Mouse (Mus musculus): ENCODE results near the gene B3galt4.
"Not testable (repeated sequence)": the region's sequence is repeated elsewhere in the genome, so short reads cannot be mapped to it uniquely, and the experiment has no call there.

The B3galt4 gene

GRCm38 (mm10) chr17:33968489-33968888 is 17.2 kb upstream of the B3galt4 start:
- DNase-seq (ENCODE audit: low read depth, low spot score) = peak; percentile 88

DNA sequence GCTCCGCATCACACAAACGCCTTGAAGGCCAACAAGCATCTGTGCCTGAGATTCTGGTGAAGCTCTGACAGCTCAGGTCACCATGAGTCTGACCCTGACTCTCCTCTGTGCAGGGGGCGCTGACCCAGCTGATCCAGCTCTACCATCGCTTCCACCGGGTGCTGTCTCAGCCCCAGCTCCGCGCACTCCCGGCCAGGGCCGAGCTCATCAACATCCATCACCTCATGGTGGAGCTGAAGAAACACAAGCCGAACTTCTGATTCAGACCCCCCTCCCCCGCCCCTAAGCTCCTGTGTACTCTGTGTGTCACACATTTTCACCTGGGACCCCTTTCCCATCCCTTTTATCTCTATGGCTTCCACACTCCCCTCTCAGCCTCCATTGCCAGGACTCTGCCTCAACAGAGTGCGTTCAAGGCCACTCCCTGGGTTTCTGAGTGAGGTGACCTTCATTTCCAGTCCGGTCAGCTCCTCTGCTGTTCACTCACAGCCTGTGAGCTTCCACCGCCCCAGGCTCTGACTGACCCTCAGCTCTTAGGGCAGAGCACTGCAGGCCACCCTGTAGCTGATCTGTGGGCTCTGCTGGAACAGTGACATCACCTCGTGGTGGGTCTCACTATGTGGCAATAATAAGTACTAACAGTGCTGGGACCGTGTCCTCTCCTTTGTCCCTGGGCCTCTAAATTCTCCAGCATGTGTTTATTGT is 14.7 kb upstream of the B3galt4 start:
- DNase-seq (ENCODE audit: low read depth, low spot score) = no peak

DNA sequence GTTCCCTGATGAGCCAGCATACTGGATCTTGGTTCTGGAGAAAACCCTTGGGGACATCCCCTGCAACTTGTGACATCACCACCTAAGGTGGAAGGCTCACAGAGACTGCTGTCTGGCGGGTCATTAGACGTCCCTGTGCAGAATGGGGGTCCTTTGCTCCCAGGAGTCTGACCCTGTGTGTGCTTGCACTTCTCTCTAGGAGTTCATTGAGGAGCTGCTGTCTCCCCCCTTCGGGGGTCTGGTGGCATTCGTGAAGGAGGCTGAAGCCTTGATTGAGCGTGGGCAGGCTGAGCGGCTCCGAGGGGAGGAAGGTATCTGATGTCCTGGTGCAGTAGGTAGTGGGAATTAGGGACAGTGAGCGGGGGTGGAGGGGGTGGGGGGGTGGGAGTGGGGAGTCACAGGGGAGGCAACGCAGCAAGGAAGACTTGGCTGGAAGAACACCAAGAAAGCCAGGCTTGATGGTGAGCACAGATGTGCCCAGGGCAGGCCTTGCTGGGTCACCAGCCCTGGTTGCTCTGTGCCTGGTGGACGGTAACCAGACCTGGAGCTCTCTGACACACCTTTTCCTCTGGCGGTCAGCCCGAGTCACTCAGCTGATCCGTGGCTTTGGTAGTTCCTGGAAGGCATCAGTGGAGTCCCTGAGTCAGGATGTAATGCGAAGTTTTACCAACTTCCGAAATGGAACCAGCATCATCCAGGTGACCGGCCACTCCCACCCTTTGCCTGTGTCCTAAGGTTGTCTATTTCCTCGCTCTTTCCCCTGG is 14.0 kb upstream of the B3galt4 start:
- DNase-seq (ENCODE audit: low read depth, low spot score) = no peak

DNA sequence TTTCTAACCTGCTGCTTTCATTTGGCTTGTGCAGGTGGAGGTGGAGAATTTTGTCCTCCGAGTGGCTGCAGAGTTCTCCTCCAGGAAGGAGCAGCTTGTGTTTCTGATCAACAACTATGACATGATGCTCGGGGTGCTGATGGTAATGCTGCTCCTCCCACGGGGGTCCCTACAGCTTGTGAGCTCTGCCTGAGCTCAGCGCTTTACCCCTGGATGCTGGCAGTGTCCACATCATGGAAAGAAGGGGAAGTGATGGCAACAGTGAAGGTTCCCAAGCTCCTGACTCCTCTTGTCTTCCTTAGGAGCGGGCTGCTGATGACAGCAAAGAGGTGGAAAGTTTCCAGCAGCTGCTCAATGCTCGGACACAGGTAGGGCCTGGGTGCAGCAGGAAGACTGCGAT is 11.6 kb upstream of the B3galt4 start:
- DNase-seq (ENCODE audit: low read depth, low spot score) = no peak

DNA sequence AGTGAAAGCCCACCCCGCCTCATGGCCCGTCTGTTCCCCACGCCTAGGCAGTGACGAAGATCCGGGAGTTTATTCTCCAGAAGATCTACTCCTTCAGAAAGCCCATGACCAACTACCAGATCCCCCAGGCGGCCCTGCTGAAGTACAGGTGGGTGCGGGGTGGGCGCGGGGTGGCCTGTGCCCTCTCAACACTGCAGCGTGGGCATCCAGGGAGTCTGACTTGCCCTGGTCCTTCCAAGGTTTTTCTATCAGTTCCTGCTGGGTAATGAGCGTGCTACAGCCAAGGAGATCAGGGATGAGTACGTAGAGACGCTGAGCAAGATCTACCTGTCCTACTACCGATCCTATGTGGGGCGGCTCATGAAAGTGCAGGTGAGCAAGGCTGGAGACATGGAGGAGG is 8.7 kb upstream of the B3galt4 start:
- DNase-seq (ENCODE audit: low read depth, low spot score) = no peak

DNA sequence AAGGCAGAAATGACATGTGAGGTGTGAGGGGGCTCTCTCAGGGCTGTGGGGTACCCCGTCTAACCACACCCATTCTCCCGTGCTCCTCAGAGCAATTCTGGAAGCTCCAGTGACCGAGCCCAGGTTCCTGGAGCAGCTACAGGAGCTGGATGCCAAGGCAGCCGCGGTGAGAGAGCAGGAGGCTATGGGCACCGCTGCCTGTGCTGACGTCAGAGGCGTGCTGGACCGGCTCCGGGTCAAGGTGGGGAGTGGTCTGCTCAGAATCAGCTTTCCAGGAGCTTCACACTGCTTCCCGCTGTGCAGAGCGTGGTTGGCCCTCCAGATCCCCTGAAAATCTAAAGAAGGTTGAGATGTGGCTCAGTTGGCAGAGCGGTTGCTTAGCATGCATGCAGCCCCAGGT is 7.8 kb upstream of the B3galt4 start:
- no peak for DNase-seq (ENCODE audit: low read depth, low spot score)

- no peak for DNase-seq (ENCODE audit: low read depth, low spot score)
Measured at GRCm38 (mm10) chr17:33958451-33958850, 7.2 kb upstream of the B3galt4 start.

GRCm38 (mm10) chr17:33957493-33957892 is 6.2 kb upstream of the B3galt4 start:
- DNase-seq (ENCODE audit: low read depth, low spot score) = no peak

- no peak for DNase-seq (ENCODE audit: low read depth, low spot score)
Measured at GRCm38 (mm10) chr17:33956336-33956735, 5.0 kb upstream of the B3galt4 start.

GRCm38 (mm10) chr17:33955555-33956214 is 4.4 kb upstream of the B3galt4 start, which contains the start of the genes Vps52 and Rps18:
Gene Vps52, plus strand, starts transcription at chr17:33955812.
Gene Rps18, minus strand, starts transcription at chr17:33956001.
- DNase-seq (ENCODE audit: low read depth, low spot score) = peak; percentile 98

- DNase-seq (ENCODE audit: low read depth, low spot score) = peak; percentile 32
Measured at GRCm38 (mm10) chr17:33954646-33955554, 3.6 kb upstream of the B3galt4 start.

DNA sequence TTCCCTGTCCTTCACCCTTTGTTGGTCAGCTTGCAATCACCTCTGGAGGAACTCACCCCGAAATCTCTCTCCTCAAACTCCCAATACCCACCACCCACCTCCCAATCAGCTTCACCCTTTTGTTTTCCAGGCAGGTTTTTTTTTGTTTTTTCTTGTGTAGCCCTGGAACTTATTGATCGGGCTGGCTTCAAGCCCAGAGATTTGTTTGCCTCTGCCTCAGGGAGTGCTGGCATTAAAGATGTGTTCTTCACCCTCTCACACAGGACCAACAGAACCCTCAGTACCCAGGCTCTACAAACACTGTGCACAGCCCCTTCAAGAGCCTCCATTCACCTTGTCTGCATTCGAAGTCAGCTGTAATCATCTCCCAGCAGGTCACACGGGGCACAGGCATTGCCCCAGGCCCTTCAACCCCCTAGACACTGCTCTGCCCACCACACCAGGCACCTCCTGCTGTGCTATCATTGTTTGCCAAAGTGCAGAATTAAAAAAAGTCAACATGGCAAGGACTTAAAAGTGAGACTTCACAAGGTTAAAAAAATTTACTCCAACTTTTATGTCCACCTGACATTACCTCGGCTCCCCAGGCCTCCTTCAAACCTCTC is 2.8 kb upstream of the B3galt4 start:
- peak; percentile 26 for DNase-seq (ENCODE audit: low read depth, low spot score)

DNA sequence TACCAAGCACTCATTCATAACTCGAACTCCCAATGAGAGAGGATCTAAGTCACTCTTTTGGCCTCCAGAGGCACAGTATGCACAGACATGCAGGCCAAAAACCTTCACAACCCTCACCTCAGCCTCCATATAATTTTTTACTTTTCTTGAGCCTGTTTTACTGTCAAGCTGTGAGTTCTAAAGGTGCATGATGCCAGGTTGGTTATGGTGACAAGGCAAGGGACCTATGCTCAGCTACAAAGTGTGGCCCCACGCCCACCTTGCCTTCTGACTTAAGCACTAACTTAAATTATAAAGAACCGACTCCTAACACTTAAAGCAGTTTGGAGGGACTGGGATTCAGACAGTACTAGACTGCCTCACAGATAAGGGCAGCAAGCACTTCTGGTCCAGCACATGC is 2.0 kb upstream of the B3galt4 start:
- DNase-seq (ENCODE audit: low read depth, low spot score) = peak; percentile 21

DNA sequence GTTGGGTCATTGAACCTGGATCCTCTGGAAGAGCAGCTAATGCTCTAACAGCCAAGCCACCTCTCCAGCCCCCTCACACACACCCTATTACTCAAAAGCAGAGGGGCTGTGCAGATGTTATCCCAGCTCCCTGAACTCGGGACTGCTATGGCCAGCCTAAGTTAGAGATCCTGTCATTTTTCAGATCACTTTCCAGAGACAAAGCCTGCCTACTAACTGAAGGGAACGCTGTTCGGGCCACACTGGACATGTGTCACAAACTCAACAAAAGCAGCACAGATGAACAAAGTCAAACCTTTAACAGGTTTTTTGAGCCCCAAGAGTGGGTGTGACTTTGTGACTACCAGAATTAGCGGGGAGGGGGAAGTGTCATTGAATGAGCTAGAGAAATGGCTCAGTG is 1.6 kb upstream of the B3galt4 start:
- peak; percentile 32 for DNase-seq (ENCODE audit: low read depth, low spot score)

DNA sequence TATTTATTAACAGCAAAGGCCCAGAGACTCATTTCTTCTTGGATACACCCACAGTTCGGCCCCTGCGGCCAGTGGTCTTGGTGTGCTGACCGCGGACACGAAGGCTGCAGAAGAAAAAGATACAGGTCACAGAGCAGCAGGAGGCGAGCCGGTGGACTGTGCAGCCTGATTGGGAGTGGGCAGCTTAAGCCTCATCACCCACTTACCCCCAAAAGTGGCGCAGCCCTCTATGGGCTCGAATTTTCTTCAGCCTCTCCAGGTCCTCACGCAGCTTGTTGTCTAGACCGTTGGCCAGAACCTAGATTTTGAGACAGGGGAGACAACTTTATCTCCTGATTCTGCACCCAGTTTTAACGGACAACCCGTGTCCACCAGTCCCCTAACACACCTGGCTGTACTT is 727 bp upstream of the B3galt4 start:
- DNase-seq (ENCODE audit: low read depth, low spot score) = not testable (repeated sequence)

DNA sequence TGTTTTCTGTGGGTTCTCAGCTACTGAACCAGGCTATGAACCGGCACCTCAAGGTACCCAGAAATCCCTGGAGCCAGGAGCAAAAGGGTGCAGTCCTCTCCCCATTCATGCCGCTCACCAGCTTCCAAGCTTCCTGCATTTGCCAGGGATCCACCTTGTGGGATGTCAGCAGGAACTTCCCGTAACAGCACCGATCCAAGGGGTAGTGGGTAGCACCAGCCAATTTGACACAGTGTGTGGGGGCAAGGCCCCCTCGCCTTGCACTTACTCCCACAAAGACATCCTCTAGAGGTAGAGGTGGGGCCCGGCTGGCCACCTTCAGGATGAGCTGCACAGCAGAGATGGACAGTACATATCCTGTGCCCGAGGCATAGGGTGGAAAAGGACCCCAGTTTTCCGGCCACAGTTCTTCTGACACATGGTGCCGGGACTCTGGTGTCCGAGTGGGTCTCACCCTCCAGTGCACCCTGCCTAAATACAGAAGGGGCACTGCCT is 1.1 kb downstream of the B3galt4 start:
- peak; percentile 22 for DNase-seq (ENCODE audit: low read depth, low spot score)

GRCm38 (mm10) chr17:33948905-33949537 is 2.3 kb downstream of the B3galt4 start:
- no peak for DNase-seq (ENCODE audit: low read depth, low spot score)

DNA sequence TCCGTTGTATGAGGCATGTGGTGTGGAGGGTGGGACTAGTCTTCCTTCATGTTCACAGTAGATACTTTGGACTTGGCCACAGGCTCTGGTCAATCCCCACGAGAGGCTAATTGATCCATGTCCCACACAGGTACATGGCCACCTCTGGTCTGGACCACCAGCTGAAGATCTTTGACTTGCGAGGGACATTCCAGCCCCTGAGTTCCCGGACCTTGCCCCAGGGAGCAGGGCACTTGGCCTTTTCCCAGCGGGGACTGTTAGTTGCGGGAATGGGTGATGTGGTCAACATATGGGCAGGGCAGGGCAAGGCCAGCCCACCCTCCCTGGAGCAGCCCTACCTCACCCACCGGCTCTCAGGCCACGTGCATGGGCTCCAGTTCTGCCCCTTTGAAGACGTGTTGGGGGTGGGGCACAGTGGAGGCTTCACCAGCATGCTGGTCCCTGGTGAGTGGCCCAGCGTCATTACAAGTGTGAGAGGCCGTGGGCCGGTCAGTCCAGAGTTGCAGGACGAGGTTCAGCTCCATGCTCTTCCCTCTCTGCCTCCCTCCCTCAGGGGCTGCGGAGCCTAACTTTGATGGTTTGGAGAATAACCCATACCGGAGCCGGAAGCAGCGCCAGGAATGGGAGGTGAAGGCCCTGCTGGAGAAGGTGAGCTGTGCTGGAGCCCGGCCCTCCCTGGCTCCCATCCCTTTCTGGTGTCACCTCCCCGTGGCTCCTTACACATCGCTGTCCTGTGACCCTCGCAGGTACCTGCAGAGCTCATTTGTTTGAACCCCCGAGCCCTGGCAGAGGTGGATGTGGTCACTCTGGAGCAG is 3.0 kb downstream of the B3galt4 start:
- DNase-seq (ENCODE audit: low read depth, low spot score) = no peak

- DNase-seq (ENCODE audit: low read depth, low spot score) = no peak
Measured at GRCm38 (mm10) chr17:33947430-33948089, 3.7 kb downstream of the B3galt4 start.
